Mouse (Mus musculus) liver, postnatal 0 days (tissue): ENCODE data around the gene Ndufa6. TPM values are rescaled to one million over a fixed set of nuclear protein-coding genes. Genes with fewer than 3 reads are reported as not detected.
A peak's percentile ranks its signal among the peaks of the same experiment; 100 is the strongest.
"Not testable (repeated sequence)": the region's sequence is repeated elsewhere in the genome, so short reads cannot be mapped to it uniquely, and the experiment has no call there.

Experiments
- ATAC-seq: fragments of 200-750 bp; cut with Nextera tagmentation; 2 replicates; pipeline ENCODE4 v1.8.0; 2017; ENCODE audit warnings: mild to moderate bottlenecking, moderate library complexity
- DNase-seq: peaks from one replicate; pipeline ENCODE4 v3.0.0-alpha.2; 2016
- H3K27ac ChIP-seq: fragments of 300-500 bp; sonication (generic); 2 replicates; pipeline ENCODE4 v1.5.1; 2014; ENCODE audit warnings: antibody characterized with exemption, moderate library complexity, mild to moderate bottlenecking, low read depth
- H3K27me3 ChIP-seq: fragments of 300-500 bp; sonication (generic); 2 replicates; pipeline ENCODE4 v1.6.1; 2014; ENCODE audit warnings: low read length, control low read depth, mixed read lengths; ENCODE audit not compliant: insufficient read depth
- H3K36me3 ChIP-seq: fragments of 300-500 bp; sonication (generic); replicated peaks from 2 replicates; pipeline ENCODE4 v1.6.1; 2014; ENCODE audit warnings: mild to moderate bottlenecking, control low read depth, low read length, moderate library complexity, mixed read lengths; ENCODE audit not compliant: insufficient read depth
- H3K4me1 ChIP-seq: fragments of 300-500 bp; sonication (generic); 2 replicates; pipeline ENCODE4 v1.6.1; 2014; ENCODE audit warnings: antibody characterized with exemption, mild to moderate bottlenecking, control low read depth; ENCODE audit not compliant: insufficient read depth
- H3K4me2 ChIP-seq: fragments of 300-500 bp; sonication (generic); 2 replicates; pipeline ENCODE4 v1.6.1; 2014; ENCODE audit warnings: low read depth, mild to moderate bottlenecking, low read length, moderate library complexity, mixed read lengths
- H3K4me3 ChIP-seq: fragments of 300-500 bp; sonication (generic); 2 replicates; pipeline ENCODE4 v1.5.1; 2014; ENCODE audit warnings: low read depth, low read length
- H3K9ac ChIP-seq: fragments of 300-500 bp; sonication (generic); replicated peaks from 2 replicates; pipeline ENCODE4 v1.6.1; 2014; ENCODE audit warnings: mild to moderate bottlenecking, moderate library complexity
- H3K9me3 ChIP-seq: fragments of 300-500 bp; sonication (generic); 2 replicates; pipeline ENCODE4 v1.6.1; 2016; ENCODE audit warnings: mild to moderate bottlenecking, control low read depth, low read length, mixed read lengths
- CTCF ChIP-seq: sonication (generic); IDR thresholded peaks from 2 replicates; pipeline ENCODE4 v1.5.1; 2016; ENCODE audit warnings: antibody characterized with exemption, low read depth
- EP300 ChIP-seq: IDR thresholded peaks from 2 replicates; pipeline ENCODE4 v1.6.1; 2016; ENCODE audit warnings: antibody characterized with exemption, low read depth, mild to moderate bottlenecking
- WGBS: fragments of 180-500 bp; shearing (Covaris S2); extraction: QIAGEN DNeasy Blood & Tissue Kit; methylation state at CpG from one replicate; pipeline ENCODE4 v1.1.7; 2014; ENCODE audit not compliant: insufficient replicate concordance; 5-methylcytosine and 5-hydroxymethylcytosine counted together
- polyA plus RNA-seq: library from polyadenylated mRNA; unstranded; fragments of >200 nt; fragmentation: Nextera tagmentation; extraction: Ambion mirVana; gene quantifications from 2 replicates; pipeline ENCODE4 v1.2.1, GENCODE M21; 2015

Gene Ndufa6
- polyA plus RNA-seq, 1 experiment from 2014 or later: 642 TPM

DNA sequence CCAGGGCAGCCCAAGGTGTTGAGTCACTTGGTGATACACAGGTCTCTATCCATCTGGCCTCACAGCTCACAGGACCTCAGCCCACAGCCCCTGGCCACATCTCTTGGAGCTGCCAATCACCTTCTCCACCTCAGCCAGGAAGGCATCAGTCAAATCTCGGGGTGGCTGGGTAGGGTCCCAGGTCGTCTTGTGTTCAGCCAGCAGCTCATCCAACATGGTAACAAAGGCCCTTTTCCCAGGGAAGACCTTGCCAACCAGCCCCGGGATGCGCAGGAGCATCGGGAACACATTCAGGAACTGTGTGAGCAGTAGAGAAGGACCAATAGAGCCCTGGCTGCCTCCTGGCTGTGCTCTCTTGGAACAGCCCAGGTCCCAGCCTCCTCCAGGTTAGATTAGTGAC is 18.9 kb upstream of the Ndufa6 start:
- TF ChIP-seq CTCF (no peak), EP300 (no peak)
- H3K27me3 ChIP-seq: no peaks in the 10 kb centered on the region
- H3K4me1 ChIP-seq: 0 out of 2 replicates have a peak, but pooled peaks cover 7% of the 10 kb centered on the region
- no peaks in the 10 kb centered on the region for H3K9me3 ChIP-seq
- ATAC-seq (no peak), DNase-seq (no peak)
- 85% methylated on average over 5 of the region's 5 CpGs for WGBS
- H3K4me3 ChIP-seq: no peak overlapping the region
- peaks cover 9% of the 10 kb centered on the region; the same call in 1 of the 2 replicates for H3K36me3 ChIP-seq
- no peak overlapping the region for H3K27ac ChIP-seq
- H3K4me2 ChIP-seq: no peak overlapping the region
- no peak overlapping the region for H3K9ac ChIP-seq

DNA sequence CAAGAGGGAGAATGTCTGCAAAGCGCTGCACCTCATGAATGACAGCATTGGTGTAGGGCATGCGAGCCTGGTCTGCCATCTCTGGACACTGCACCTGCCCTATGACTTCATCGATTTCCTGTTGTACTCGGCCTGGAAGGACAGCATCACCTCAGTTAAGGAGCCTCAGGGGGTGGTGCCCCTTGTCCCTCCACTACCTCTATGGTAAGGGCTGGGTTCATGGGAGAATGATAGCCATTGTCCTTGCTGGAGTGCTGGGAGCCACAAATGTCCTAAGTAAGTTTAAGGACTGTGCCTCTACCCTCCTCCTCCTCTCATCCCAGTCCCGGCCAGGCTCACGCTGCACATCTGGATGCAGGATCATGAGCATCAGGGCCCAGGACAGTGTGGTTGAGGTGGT is 18.3 kb upstream of the Ndufa6 start:
- Histone ChIP-seq H3K4me2 (no peak overlapping the region), H3K27ac (no peak overlapping the region), H3K4me1 (0 out of 2 replicates have a peak, but pooled peaks cover 4% of the 10 kb centered on the region), H3K36me3 (peaks cover 9% of the 10 kb centered on the region; the same call in 1 of the 2 replicates), H3K9ac (no peak overlapping the region), H3K27me3 (no peaks in the 10 kb centered on the region), H3K9me3 (no peaks in the 10 kb centered on the region), H3K4me3 (no peak overlapping the region)
- no peak for ATAC-seq
- TF ChIP-seq EP300 (no peak), CTCF (no peak)
- WGBS: 83% methylated on average over 6 of the region's 6 CpGs
- DNase-seq: no peak

DNA sequence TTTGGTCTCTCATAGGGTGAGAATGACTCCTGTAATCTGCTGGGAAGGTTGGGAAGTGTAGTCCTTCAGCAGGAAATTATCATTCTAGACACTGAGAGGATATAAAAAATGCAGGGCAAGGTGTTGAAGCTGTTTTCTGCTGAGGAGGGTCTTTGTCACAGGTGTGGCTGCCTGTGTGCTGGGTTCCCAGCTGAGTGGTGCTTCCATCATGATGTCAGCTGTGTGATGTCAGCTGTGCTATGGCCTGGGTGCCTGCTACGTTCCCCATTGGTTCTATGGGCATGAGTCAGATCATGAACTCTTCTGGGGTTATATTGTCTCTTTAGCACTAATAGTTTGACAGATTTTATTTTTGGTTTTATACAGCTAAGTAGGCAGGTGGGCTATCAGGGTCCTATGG is 14.7 kb upstream of the Ndufa6 start:
- 0 out of 2 replicates have a peak overlapping the region, but pooled peaks have one; percentile 34 for H3K27ac ChIP-seq
- ATAC-seq (peak; percentile 51; the same call in 1 of the 2 replicates), DNase-seq (no peak)
- 58% methylated on average over 1 of the region's 1 CpGs for WGBS
- H3K27me3 ChIP-seq: no peaks in the 10 kb centered on the region
- H3K4me3 ChIP-seq: no peak overlapping the region
- no peak overlapping the region for H3K9ac ChIP-seq
- H3K36me3 ChIP-seq: peaks cover 4% of the 10 kb centered on the region; the same call in 1 of the 2 replicates
- no peaks in the 10 kb centered on the region for H3K4me1 ChIP-seq
- H3K9me3 ChIP-seq: no peaks in the 10 kb centered on the region
- no peak for TF ChIP-seq EP300
- no peak for TF ChIP-seq CTCF
- no peak overlapping the region for H3K4me2 ChIP-seq

- Histone ChIP-seq H3K36me3 (no peaks in the 10 kb centered on the region), H3K4me2 (no peak overlapping the region), H3K9ac (no peak overlapping the region), H3K9me3 (no peaks in the 10 kb centered on the region), H3K4me1 (no peaks in the 10 kb centered on the region), H3K27me3 (no peaks in the 10 kb centered on the region), H3K27ac (peak overlapping the region; percentile 57; the same call in 1 of the 2 replicates), H3K4me3 (no peak overlapping the region)
- 80% methylated on average over 4 of the region's 4 CpGs for WGBS
- no peak for ATAC-seq
- DNase-seq: no peak
- no peak for TF ChIP-seq EP300
- no peak for TF ChIP-seq CTCF
Observed at GRCm38 (mm10) chr15:82368146-82368545, 14.0 kb upstream of the Ndufa6 start.

- H3K27me3 ChIP-seq, DNase-seq: not testable (repeated sequence)
Observed at GRCm38 (mm10) chr15:82364561-82364960, 10.4 kb upstream of the Ndufa6 start.

GRCm38 (mm10) chr15:82363801-82364200 is 9.7 kb upstream of the Ndufa6 start:
- peaks cover 18% of the 10 kb centered on the region for H3K4me1 ChIP-seq
- not testable (repeated sequence) for H3K27me3 ChIP-seq, DNase-seq, H3K27ac ChIP-seq, H3K4me2 ChIP-seq, H3K36me3 ChIP-seq, H3K9ac ChIP-seq, H3K4me3 ChIP-seq, ATAC-seq, H3K9me3 ChIP-seq
- 33% methylated on average over 5 of the region's 12 CpGs for WGBS

More at GRCm38 (mm10) chr15:82364561-82364960, 10.4 kb upstream of the Ndufa6 start:
- not testable (repeated sequence) for H3K36me3 ChIP-seq, H3K4me3 ChIP-seq, H3K9ac ChIP-seq, H3K9me3 ChIP-seq, ATAC-seq
- Histone ChIP-seq H3K4me1 (peaks cover 15% of the 10 kb centered on the region), H3K4me2 (peak overlapping the region; percentile 48; the same call in 1 of the 2 replicates), H3K27ac (peak overlapping the region; percentile 72)
- 3% methylated on average over 3 of the region's 9 CpGs for WGBS

DNA sequence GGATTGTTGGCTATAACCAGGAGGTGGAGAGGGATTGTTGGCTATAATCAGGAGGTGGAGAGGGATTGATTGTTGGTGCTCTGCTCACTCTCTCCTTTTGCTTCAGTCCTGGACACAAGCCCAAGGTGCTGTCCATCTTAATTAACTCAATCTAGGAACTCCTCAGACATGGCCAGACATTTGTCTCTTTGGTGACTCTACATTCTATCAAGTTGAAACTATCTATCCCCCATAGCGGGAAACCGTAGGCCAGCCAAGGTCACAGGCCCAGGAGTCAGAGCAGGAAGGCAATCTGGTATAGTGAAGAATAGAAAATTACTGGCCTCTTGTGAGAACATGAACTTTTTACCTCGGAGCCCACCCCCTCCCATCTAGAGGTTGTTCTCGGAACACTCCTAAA is 8.1 kb upstream of the Ndufa6 start:
- no peak for ATAC-seq
- Histone ChIP-seq H3K4me2 (no peak overlapping the region), H3K4me1 (peaks cover 25% of the 10 kb centered on the region), H3K36me3 (no peaks in the 10 kb centered on the region), H3K4me3 (no peak overlapping the region), H3K9ac (no peak overlapping the region), H3K27ac (peak overlapping the region; percentile 95), H3K27me3 (no peaks in the 10 kb centered on the region), H3K9me3 (no peaks in the 10 kb centered on the region)
- DNase-seq: no peak
- 66% methylated on average over 4 of the region's 4 CpGs for WGBS
- TF ChIP-seq CTCF (no peak), EP300 (peak; percentile 52; the same call in 1 of the 2 replicates)
